Mouse (Mus musculus) kidney, adult 9 months (tissue): ENCODE results near the gene H2-Q4.
"Not testable (repeated sequence)": the region's sequence is repeated elsewhere in the genome, so short reads cannot be mapped to it uniquely, and the experiment has no call there.

Experiments used
- DNase-seq: peaks from one replicate; pipeline ENCODE4 v3.0.0; 2022

The H2-Q4 gene

GRCm38 (mm10) chr17:35420206-35420810, 40.9 kb downstream of the H2-Q4 start:
- not testable (repeated sequence) for DNase-seq

- DNase-seq = not testable (repeated sequence)
Measured at GRCm38 (mm10) chr17:35421331-35421730, 41.9 kb downstream of the H2-Q4 start.

GRCm38 (mm10) chr17:35422360-35422759, 42.9 kb downstream of the H2-Q4 start:
- not testable (repeated sequence) for DNase-seq

GRCm38 (mm10) chr17:35423131-35423810, 43.9 kb downstream of the H2-Q4 start:
- DNase-seq = not testable (repeated sequence)

GRCm38 (mm10) chr17:35424106-35424505, 44.7 kb downstream of the H2-Q4 start:
- not testable (repeated sequence) for DNase-seq

GRCm38 (mm10) chr17:35424624-35425416, 45.4 kb downstream of the H2-Q4 start, which contains the start of gene H2-Q6:
Gene H2-Q6 (plus strand): TSS chr17:35424850.
- DNase-seq = peak; percentile 84

- DNase-seq = not testable (repeated sequence)
Measured at GRCm38 (mm10) chr17:35425474-35425873, 46.1 kb downstream of the H2-Q4 start.

GRCm38 (mm10) chr17:35428883-35429282, 49.5 kb downstream of the H2-Q4 start:
- DNase-seq = not testable (repeated sequence)

- DNase-seq = not testable (repeated sequence)
Measured at GRCm38 (mm10) chr17:35430671-35431070, 51.3 kb downstream of the H2-Q4 start.

- DNase-seq = not testable (repeated sequence)
Measured at GRCm38 (mm10) chr17:35432167-35432566, 52.8 kb downstream of the H2-Q4 start.

GRCm38 (mm10) chr17:35434836-35435235, 55.4 kb downstream of the H2-Q4 start:
- not testable (repeated sequence) for DNase-seq
